Mouse (Mus musculus): ENCODE measurements around the gene Gpr137c.

DNA sequence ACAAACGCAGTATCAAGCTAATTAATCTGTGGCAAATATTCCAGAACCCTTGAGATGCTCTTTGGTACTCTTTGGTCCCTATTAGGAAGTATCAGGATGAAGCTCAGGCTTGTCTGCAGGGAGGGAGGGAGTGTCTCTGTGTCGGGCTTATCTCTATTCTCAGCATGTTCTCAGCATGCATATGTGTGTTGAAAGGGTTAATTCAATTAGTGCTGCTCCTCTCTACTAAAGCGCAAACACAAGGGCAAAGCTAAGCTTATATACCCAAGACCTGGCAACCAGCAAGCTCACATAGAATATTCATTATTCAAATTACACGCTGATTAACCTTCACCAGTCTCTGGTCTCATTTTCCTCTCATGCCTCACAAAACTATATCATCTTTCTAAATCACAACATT lies 84.4 kb downstream of the Gpr137c start:
- TF ChIP-seq CTCF (IDR thresholded peaks at IDR 0.05) (no peak), EP300 (IDR thresholded peaks at IDR 0.05) (no peak)
